9 mouse cellular contexts compared by ENCODE assay signal in the genomic region with DNA sequence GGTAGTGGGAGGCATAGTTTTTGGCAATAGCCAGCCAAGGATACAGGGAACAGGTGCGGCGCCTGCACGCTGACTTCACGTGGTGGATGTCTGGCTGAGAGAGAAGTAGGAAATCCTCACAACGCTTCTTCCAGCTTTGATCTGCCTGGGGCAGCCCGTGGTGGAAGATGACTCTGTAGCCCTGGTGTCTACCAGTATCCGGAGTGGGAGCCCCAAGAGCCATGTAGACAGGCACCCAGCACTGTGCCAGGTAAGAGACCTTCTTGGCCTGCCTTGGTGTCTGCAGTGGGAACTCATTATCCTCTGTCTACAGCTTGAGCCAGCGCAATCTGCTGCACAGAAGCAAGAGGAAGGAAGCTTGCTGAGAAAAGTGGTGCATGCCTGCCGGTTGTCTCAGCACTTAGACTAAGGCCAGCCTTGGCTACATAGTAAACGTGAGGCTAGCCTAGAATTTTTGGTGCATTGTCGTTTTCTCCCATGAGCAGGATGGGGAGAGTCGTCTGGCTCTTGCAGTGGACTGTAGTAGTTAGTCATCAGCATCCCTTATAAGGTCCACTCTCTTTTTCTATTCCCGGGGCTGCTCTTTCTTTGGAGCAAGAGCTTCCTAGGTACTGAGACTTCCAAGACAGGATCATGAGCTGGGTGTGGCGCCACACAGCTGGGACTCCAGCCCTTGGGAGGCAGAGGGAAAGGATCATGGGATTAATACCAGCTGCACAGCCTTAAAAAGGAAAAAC. TPM values are rescaled to one million over a fixed set of nuclear protein-coding genes. Genes with fewer than 3 reads are reported as not detected.
DNase-seq lines count a peak whose midpoint lies in the region; ATAC-seq lines count a peak whose summit lies in the region.
"Had no signal": no experiment of that assay in that cellular context is flagged by ENCODE, and none has a peak within 500 bp of the region (broad histone marks: within the 10 kb centered on the region; RNA-seq: fewer than 3 reads in every experiment).

No protein-coding gene starts in this region.

- H3K27ac ChIP-seq in neural tube, embryonic 11.5 days (ENCODE audit: low read depth, low read length): no peak overlapping the region
- no peak overlapping the region for H3K27ac ChIP-seq in forebrain, embryonic 12.5 days
- 0 out of 2 replicates have a peak overlapping the region, but pooled peaks have one; percentile 16 for H3K27ac ChIP-seq in stomach, embryonic 15.5 days

- DNase-seq in neural tube, embryonic 11.5 days (ENCODE audit: low spot score): no peak
- no peak for DNase-seq in neural tube, embryonic 10.5 days (ENCODE audit: extremely low spot score, low spot score)
- DNase-seq in liver: peak; percentile 59
- DNase-seq in right cerebral cortex, postnatal 25 days: no peak
- no peak for DNase-seq in gastrocnemius, adult 18-20 months (ENCODE audit: low spot score)
- DNase-seq in retina, postnatal 1 day: no peak
- DNase-seq: adrenal gland, postnatal 10 days had no signal

- no peaks in the 10 kb centered on the region for H3K9me3 ChIP-seq in neural tube, embryonic 11.5 days (ENCODE audit: control insufficient read depth, low read length)
- H3K9me3 ChIP-seq in forebrain, embryonic 12.5 days: no peaks in the 10 kb centered on the region
- no peaks in the 10 kb centered on the region for H3K9me3 ChIP-seq in stomach, embryonic 15.5 days

- H3K9ac ChIP-seq in neural tube, embryonic 11.5 days (ENCODE audit: low read length): no peak overlapping the region; the same call in 1 of the 2 replicates
- H3K9ac ChIP-seq in forebrain, embryonic 12.5 days: peak overlapping the region; percentile 46
- H3K9ac ChIP-seq in stomach, embryonic 15.5 days: peak overlapping the region; percentile 4; the same call in 1 of the 2 replicates

- H3K27me3 ChIP-seq in neural tube, embryonic 11.5 days (ENCODE audit: control insufficient read depth, insufficient read depth, low read length): no peaks in the 10 kb centered on the region
- peaks cover 11% of the 10 kb centered on the region for H3K27me3 ChIP-seq in forebrain, embryonic 12.5 days
- H3K27me3 ChIP-seq in stomach, embryonic 15.5 days (replicated peaks): no peaks in the 10 kb centered on the region

- H3K4me3 ChIP-seq in neural tube, embryonic 11.5 days (ENCODE audit: low read depth, low read length): peak overlapping the region; percentile 45; the same call in 1 of the 2 replicates
- H3K4me3 ChIP-seq in forebrain, embryonic 12.5 days (replicated peaks): 0 out of 2 replicates have a peak overlapping the region, but pooled peaks have one; percentile 49
- peak overlapping the region; percentile 54 for H3K4me3 ChIP-seq in stomach, embryonic 15.5 days (replicated peaks)

- peak overlapping the region; percentile 85; the same call in 1 of the 2 replicates for H3K4me2 ChIP-seq in neural tube, embryonic 11.5 days (ENCODE audit: low read depth)
- H3K4me2 ChIP-seq in forebrain, embryonic 12.5 days: peak overlapping the region; percentile 92
- H3K4me2 ChIP-seq in stomach, embryonic 15.5 days: peak overlapping the region; percentile 84

- 87% methylated on average over 14 of the region's 14 CpGs for WGBS in neural tube, embryonic 11.5 days
- WGBS in forebrain, embryonic 12.5 days: 88% methylated on average over 14 of the region's 14 CpGs
- WGBS in stomach, embryonic 15.5 days: 69% methylated on average over 14 of the region's 14 CpGs

- 0 out of 2 replicates have a peak, but pooled peaks cover 3% of the 10 kb centered on the region for H3K4me1 ChIP-seq in neural tube, embryonic 11.5 days (ENCODE audit: control insufficient read depth, insufficient read depth, low read length)
- peaks cover 16% of the 10 kb centered on the region for H3K4me1 ChIP-seq in forebrain, embryonic 12.5 days
- H3K4me1 ChIP-seq in stomach, embryonic 15.5 days: peaks cover 27% of the 10 kb centered on the region

- no peak for ATAC-seq in neural tube, embryonic 11.5 days (ENCODE audit: insufficient read depth, low FRiP score, low TSS enrichment)
- no peak for ATAC-seq in forebrain, embryonic 12.5 days (ENCODE audit: low FRiP score)
- no peak for ATAC-seq in stomach, embryonic 15.5 days (ENCODE audit: insufficient read depth, low FRiP score, low read depth)

- H3K36me3 ChIP-seq in neural tube, embryonic 11.5 days (ENCODE audit: control insufficient read depth, insufficient read depth, low read length): no peaks in the 10 kb centered on the region
- H3K36me3 ChIP-seq in forebrain, embryonic 12.5 days (replicated peaks): peaks cover 8% of the 10 kb centered on the region
- H3K36me3 ChIP-seq in stomach, embryonic 15.5 days: no peaks in the 10 kb centered on the region

RNA-seq across cellular contexts. Expression of a gene that starts 1.2 kb away (rescaled TPM):
- polyA plus RNA-seq in neural tube, embryonic 11.5 days (2014; fragmentation: Nextera tagmentation; extraction: Ambion mirVana): 24.0 and 26.2 TPM in 2 replicates
- polyA plus RNA-seq in forebrain, embryonic 12.5 days (2016; fragmentation: Nextera tagmentation; extraction: Ambion mirVana): 17.2 and 17.4 TPM in 2 replicates
- polyA plus RNA-seq in stomach, embryonic 15.5 days (2015; fragmentation: Nextera tagmentation; extraction: Ambion mirVana): 63.6 and 85.7 TPM in 2 replicates
- 1 to 10 TPM; 7.6 to 9.0 TPM for total RNA-seq in gastrocnemius, adult 18-20 months (2021)

RNA-seq across cellular contexts. Expression of a gene that starts 17.1 kb away (rescaled TPM):
- 0.57 and 0.78 TPM in 2 replicates for polyA plus RNA-seq in neural tube, embryonic 11.5 days (2014; fragmentation: Nextera tagmentation; extraction: Ambion mirVana)
- polyA plus RNA-seq in forebrain, embryonic 12.5 days (2016; fragmentation: Nextera tagmentation; extraction: Ambion mirVana): 0.58 and 0.60 TPM in 2 replicates
- 55.2 and 65.6 TPM in 2 replicates for polyA plus RNA-seq in stomach, embryonic 15.5 days (2015; fragmentation: Nextera tagmentation; extraction: Ambion mirVana)
- not detected for total RNA-seq in gastrocnemius, adult 18-20 months (2021)

RNA-seq across cellular contexts. Expression of a gene that starts 28.7 kb away (rescaled TPM):
- 92.7 and 93.1 TPM in 2 replicates for polyA plus RNA-seq in neural tube, embryonic 11.5 days (2014; fragmentation: Nextera tagmentation; extraction: Ambion mirVana)
- 102 and 106 TPM in 2 replicates for polyA plus RNA-seq in forebrain, embryonic 12.5 days (2016; fragmentation: Nextera tagmentation; extraction: Ambion mirVana)
- 67.2 and 76.5 TPM in 2 replicates for polyA plus RNA-seq in stomach, embryonic 15.5 days (2015; fragmentation: Nextera tagmentation; extraction: Ambion mirVana)
- total RNA-seq in gastrocnemius, adult 18-20 months (2021): 10 to 100 TPM; 24.9 to 25.7 TPM

RNA-seq across cellular contexts. Expression of a gene that starts 37.7 kb away (rescaled TPM):
- 26.9 and 29.4 TPM in 2 replicates for polyA plus RNA-seq in neural tube, embryonic 11.5 days (2014; fragmentation: Nextera tagmentation; extraction: Ambion mirVana)
- 23.1 and 27.2 TPM in 2 replicates for polyA plus RNA-seq in forebrain, embryonic 12.5 days (2016; fragmentation: Nextera tagmentation; extraction: Ambion mirVana)
- 12.7 and 13.5 TPM in 2 replicates for polyA plus RNA-seq in stomach, embryonic 15.5 days (2015; fragmentation: Nextera tagmentation; extraction: Ambion mirVana)
- total RNA-seq in gastrocnemius, adult 18-20 months (2021): 10 to 100 TPM; 11.2 TPM

Comparison
In these comparisons a context has a peak if more than half of its experiments do, and no peak if none do; other contexts are left out.
1. RNA of a gene that starts 17.1 kb away (polyA plus RNA-seq): 55.2 to 65.6 TPM in stomach, embryonic 15.5 days; 0.57 to 0.78 TPM in neural tube, embryonic 11.5 days and 0.58 to 0.60 TPM in forebrain, embryonic 12.5 days; every median in the first group is over 10 times any median in the second.
2. Peak in every context shown above with its lines, with median percentiles within 50 percentile points of each other: H3K4me2 ChIP-seq and H3K4me3 ChIP-seq.